Mouse (Mus musculus) heart, embryonic 10.5 days (tissue): ENCODE measurements at regions not wholly inside any gene's neighbourhood (a gene's known extent, or its start where the extent isn't known, plus 50 kb on each side); places are given as distances from the start of the nearest gene placed in this dataset.

Experiments
- DNase-seq: peaks from one replicate; pipeline ENCODE4 v3.0.0-alpha.2; 2017; ENCODE audit warnings: low spot score
- H3K27ac ChIP-seq: fragments of 300-500 bp; sonication (generic); 2 replicates; pipeline ENCODE4 v1.5.1; 2016; ENCODE audit warnings: mild to moderate bottlenecking
- H3K27me3 ChIP-seq: fragments of 300-500 bp; sonication (generic); 2 replicates; pipeline ENCODE4 v1.6.1; 2016; ENCODE audit warnings: mild to moderate bottlenecking; ENCODE audit not compliant: poor library complexity, insufficient read depth, severe bottlenecking
- H3K36me3 ChIP-seq: fragments of 300-500 bp; sonication (generic); 2 replicates; pipeline ENCODE4 v1.6.1; 2016; ENCODE audit warnings: mild to moderate bottlenecking, moderate library complexity
- H3K4me1 ChIP-seq: fragments of 300-500 bp; sonication (generic); 2 replicates; pipeline ENCODE4 v1.6.1; 2016; ENCODE audit warnings: mild to moderate bottlenecking
- H3K4me3 ChIP-seq: fragments of 300-500 bp; sonication (generic); 2 replicates; pipeline ENCODE4 v1.5.1; 2016; ENCODE audit warnings: mild to moderate bottlenecking, moderate library complexity
- H3K9me3 ChIP-seq: fragments of 300-500 bp; sonication (generic); 2 replicates; pipeline ENCODE4 v1.6.1; 2016; ENCODE audit warnings: mild to moderate bottlenecking, moderate library complexity
- WGBS: fragments of 180-500 bp; shearing (Covaris S2); methylation state at CpG from one replicate; pipeline ENCODE4 v1.1.7; 2016; 5-methylcytosine and 5-hydroxymethylcytosine counted together

- no peaks in the 10 kb centered on the region for H3K27me3 ChIP-seq
- H3K36me3 ChIP-seq, result no peaks in the 10 kb centered on the region
- DNase-seq, result no peak
- no peak overlapping the region for H3K4me3 ChIP-seq
- H3K4me1 ChIP-seq, result no peaks in the 10 kb centered on the region
- H3K9me3 ChIP-seq, result no peaks in the 10 kb centered on the region
- 76% methylated on average over 4 of the region's 4 CpGs for WGBS
- no peak overlapping the region for H3K27ac ChIP-seq
Observed at GRCm38 (mm10) chr17:47104328-47104727, 94.0 kb upstream of the Ubr2 start.

GRCm38 (mm10) chr17:47095191-47095590, 84.8 kb upstream of the Ubr2 start:
- Histone ChIP-seq H3K9me3 (0 out of 2 replicates have a peak, but pooled peaks cover under 1% of the 10 kb centered on the region), H3K27me3 (no peaks in the 10 kb centered on the region), H3K4me3 (no peak overlapping the region), H3K4me1 (no peaks in the 10 kb centered on the region), H3K36me3 (no peaks in the 10 kb centered on the region), H3K27ac (no peak overlapping the region)
- 78% methylated on average over 3 of the region's 3 CpGs for WGBS
- DNase-seq, result no peak

DNA sequence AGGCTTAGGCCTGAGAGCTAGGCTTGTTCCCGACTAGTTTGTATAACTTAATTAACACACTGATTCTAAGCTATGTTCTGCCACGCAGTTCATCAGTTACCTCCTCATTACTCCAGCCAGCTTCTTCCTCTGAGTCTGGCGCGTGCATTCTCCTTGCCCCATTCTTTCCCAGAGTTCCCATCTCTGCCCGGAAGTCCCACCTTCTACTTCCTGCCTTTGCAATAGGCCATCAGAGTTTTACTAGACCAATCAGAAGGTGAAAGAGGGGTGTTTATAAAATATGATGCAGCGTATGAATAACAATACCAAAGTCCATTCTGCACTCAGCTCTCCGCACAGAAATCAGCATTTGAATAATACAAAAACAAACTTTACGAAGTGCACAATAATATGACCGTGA, 81.7 kb upstream of the Ubr2 start:
- Histone ChIP-seq H3K4me3 (no peak overlapping the region), H3K27me3 (no peaks in the 10 kb centered on the region), H3K9me3 (peaks cover 10% of the 10 kb centered on the region), H3K36me3 (no peaks in the 10 kb centered on the region), H3K27ac (no peak overlapping the region), H3K4me1 (no peaks in the 10 kb centered on the region)
- no peak for DNase-seq
- WGBS, result 92% methylated on average over 9 of the region's 9 CpGs

DNA sequence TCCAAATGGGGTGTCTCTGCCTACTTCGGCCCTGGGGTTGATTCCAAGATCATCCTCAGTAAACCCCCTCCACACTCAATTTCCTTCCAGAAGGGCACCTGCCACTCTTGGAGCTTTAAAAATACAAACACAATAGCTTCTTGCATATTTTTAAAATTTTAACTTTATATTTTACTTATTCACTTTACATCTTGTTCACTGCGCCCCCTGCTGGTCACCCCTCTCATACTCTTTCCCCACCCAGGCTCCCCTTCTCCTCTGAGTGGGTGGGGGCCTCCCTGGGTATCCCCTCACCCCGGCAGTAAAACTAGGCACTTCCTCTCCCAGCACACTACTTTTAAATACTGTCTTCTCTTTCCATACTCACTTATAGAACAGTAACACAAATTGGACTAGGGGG, 79.4 kb upstream of the Ubr2 start:
- Histone ChIP-seq H3K4me3 (no peak overlapping the region), H3K4me1 (no peaks in the 10 kb centered on the region), H3K27me3 (no peaks in the 10 kb centered on the region), H3K9me3 (peaks cover 15% of the 10 kb centered on the region), H3K36me3 (no peaks in the 10 kb centered on the region), H3K27ac (no peak overlapping the region)
- DNase-seq, result no peak
- WGBS, result 77% methylated on average over 3 of the region's 3 CpGs

DNA sequence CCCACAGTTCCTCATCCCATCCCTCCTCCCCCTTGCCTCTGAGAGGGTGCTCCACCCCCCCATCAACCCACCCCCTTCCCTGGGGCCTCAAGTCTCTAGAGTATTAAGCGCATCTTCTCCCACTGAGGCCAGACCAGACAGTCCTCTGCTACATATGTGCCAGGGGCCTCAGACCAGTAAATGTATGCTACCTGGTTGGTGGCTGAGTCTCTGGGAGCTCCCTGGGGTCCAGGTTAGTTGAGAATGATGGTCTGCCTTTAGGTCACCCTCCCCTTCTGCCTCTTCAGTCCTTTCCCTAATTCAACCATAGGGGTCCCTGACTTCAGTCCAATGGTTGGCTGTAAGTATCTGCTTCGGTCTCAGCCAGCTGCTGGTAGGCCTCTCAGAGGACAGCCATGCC, 58.9 kb upstream of the Ubr2 start:
- H3K9me3 ChIP-seq, result no peaks in the 10 kb centered on the region
- no peak overlapping the region for H3K27ac ChIP-seq
- peaks cover 6% of the 10 kb centered on the region; the same call in 1 of the 2 replicates for H3K4me1 ChIP-seq
- peak; percentile 61 for DNase-seq
- H3K27me3 ChIP-seq, result no peaks in the 10 kb centered on the region
- H3K36me3 ChIP-seq, result no peaks in the 10 kb centered on the region
- no peak overlapping the region for H3K4me3 ChIP-seq
- WGBS, result 94% methylated on average over 2 of the region's 2 CpGs

DNA sequence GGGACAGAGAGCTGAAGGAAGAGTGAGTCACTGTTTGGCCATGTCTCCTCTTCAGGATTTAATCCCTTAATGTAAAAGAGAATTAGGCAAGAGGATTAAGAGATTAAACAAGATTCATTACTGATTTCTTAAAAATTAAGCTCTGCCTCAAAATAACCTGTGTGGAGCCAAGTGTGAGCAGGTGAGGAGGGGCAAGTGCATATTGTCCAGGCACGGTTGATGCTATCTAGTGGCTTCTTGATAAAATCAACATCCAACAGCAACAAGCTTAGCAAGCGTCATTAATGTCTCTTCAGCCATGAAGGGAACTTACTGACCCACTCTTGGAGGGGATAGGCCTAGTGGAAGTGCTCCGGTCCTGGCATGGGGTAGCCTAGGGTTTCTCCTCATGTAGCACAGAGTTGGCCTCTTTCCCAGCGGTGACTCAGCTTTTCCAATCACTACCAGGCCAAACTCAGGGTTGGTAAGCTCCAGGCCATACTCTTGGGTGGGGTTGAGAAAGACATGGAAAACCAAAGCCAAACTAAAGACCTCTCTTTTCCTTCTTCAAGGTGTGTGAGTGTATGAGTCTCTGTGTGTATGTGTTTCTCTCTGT, 55.0 kb upstream of the Ubr2 start:
- 69% methylated on average over 4 of the region's 4 CpGs for WGBS
- peaks cover 6% of the 10 kb centered on the region; the same call in 1 of the 2 replicates for H3K4me1 ChIP-seq
- no peaks in the 10 kb centered on the region for H3K9me3 ChIP-seq
- no peak overlapping the region for H3K27ac ChIP-seq
- no peaks in the 10 kb centered on the region for H3K27me3 ChIP-seq
- no peak for DNase-seq
- no peak overlapping the region for H3K4me3 ChIP-seq
- no peaks in the 10 kb centered on the region for H3K36me3 ChIP-seq

DNA sequence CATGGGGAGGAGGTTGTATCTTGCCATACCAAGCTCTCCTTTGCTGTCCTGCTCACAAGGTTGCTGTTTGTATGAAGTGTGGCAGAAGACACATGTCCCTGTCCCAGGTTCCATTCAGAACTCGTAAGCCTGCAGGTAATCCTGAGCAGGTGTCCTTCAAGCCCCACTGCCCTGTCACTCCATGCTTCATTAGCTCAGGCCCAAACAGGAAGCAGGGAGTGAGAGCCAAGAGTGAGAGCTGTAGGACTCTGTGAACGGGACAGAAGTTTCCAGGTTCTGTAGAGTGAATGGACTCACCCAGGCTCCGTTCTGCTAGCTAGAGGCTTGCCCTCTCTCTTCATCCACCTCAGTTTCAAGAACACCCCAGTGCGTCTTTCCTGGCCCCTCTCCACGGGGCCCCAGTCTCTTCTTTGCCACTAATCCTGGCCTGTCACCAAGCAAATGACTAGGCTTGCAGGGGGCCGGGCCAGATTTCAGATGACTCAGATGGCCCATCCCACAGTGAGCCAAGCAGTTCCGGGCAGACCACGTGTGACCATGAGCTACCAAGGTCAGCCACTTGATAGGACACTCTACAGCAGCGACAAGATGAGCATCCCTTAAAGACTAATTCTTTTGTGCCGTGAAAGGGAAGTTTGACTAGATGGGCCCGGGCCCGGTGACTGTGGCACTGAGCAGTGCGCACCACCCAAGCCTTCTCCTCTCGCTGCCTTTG, 54.4 kb upstream of the Ubr2 start:
- Histone ChIP-seq H3K36me3 (no peaks in the 10 kb centered on the region), H3K27ac (no peak overlapping the region), H3K9me3 (no peaks in the 10 kb centered on the region), H3K4me3 (no peak overlapping the region), H3K27me3 (no peaks in the 10 kb centered on the region), H3K4me1 (peaks cover 8% of the 10 kb centered on the region; the same call in 1 of the 2 replicates)
- DNase-seq, result no peak
- 75% methylated on average over 14 of the region's 14 CpGs for WGBS

DNA sequence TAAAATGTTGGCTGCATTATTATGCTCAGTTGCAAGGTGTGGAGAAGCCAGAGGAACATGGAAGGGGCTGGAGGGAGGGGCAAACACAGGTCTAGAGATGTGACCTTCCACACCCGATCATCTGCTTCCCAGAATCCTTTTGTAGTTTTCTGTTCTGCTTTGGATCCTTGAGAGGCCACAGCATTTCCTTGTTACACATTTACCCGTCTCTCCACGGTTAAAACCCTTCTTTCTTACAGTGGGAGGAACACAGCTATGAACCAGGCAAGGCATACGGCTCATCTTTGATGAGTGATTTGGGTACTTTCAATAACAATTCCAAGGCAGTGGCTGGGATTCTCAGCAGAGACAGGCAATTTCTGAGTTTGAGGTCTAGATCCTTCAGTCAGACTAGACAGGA, 53.6 kb upstream of the Ubr2 start:
- no peak for DNase-seq
- H3K36me3 ChIP-seq, result no peaks in the 10 kb centered on the region
- WGBS, result 85% methylated on average over 4 of the region's 4 CpGs
- H3K27ac ChIP-seq, result no peak overlapping the region
- H3K4me1 ChIP-seq, result peaks cover 9% of the 10 kb centered on the region; the same call in 1 of the 2 replicates
- no peaks in the 10 kb centered on the region for H3K27me3 ChIP-seq
- no peak overlapping the region for H3K4me3 ChIP-seq
- H3K9me3 ChIP-seq, result no peaks in the 10 kb centered on the region

DNA sequence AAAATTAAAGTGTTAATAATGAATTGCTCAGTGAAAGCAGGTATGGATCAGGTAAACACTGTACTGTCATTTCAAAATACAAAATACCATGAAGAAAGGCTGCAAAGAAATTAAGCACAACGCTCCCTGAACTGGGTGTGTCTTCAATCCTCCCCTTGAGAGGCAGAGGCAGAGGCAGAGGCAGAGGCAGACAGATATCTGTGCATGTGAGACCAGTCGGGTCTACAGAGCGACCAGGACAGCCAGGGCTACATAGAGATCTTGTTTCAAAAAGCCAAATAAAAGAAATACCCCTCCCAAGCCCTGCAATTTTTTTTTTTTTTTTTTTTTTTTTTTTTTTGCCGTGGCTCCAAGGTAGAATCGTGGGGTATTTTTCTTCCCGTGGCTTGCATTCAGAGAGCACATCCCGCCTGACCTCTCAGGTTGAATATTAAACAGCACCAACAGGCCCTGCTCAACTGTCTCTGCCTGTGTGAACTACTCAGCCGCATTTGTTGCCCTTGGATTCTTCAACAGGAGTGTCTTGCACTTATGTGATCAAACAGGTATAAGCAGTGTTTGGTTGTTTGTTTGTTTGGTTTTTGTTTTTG, 50.8 kb upstream of the Ubr2 start:
- DNase-seq, result no peak
- no peak overlapping the region for H3K27ac ChIP-seq
- peaks cover 9% of the 10 kb centered on the region; the same call in 1 of the 2 replicates for H3K4me1 ChIP-seq
- H3K4me3 ChIP-seq, result no peak overlapping the region
- no peaks in the 10 kb centered on the region for H3K36me3 ChIP-seq
- 69% methylated on average over 8 of the region's 8 CpGs for WGBS
- no peaks in the 10 kb centered on the region for H3K27me3 ChIP-seq
- H3K9me3 ChIP-seq, result peaks cover 3% of the 10 kb centered on the region; the same call in 1 of the 2 replicates
